Mouse (Mus musculus) hematopoietic stem cell, adult 5-6 weeks (primary cell): ENCODE results near the gene Itsn2. TPM values are rescaled to one million over a fixed set of nuclear protein-coding genes. Genes with fewer than 3 reads are reported as not detected.

Experiments
- ATAC-seq, 2 experiments: fragments of 125-278 bp in 1 of 2; replicated peaks in 1 of 2; 2 replicates each; pipeline ENCODE4 v1.8.0; 2016 to 2017; ENCODE audit warnings: inconsistent platforms in 2 of 2, mild to moderate bottlenecking in 2 of 2, moderate number of reproducible peaks in 2 of 2, low read depth in 1 of 2, moderate TSS enrichment in 1 of 2; ENCODE audit not compliant: low FRiP score in 2 of 2, poor library complexity in 2 of 2, severe bottlenecking in 2 of 2, insufficient read depth in 1 of 2, low TSS enrichment in 1 of 2
- total RNA-seq: library from RNA; stranded (forward); fragments of 172-1452, 232-1000 nt; gene quantifications from 2 replicates; pipeline ENCODE4 v1.2.3, GENCODE M21; 2017

The Itsn2 gene
- total RNA-seq, 1 experiment from 2014 or later: 179 TPM

DNA sequence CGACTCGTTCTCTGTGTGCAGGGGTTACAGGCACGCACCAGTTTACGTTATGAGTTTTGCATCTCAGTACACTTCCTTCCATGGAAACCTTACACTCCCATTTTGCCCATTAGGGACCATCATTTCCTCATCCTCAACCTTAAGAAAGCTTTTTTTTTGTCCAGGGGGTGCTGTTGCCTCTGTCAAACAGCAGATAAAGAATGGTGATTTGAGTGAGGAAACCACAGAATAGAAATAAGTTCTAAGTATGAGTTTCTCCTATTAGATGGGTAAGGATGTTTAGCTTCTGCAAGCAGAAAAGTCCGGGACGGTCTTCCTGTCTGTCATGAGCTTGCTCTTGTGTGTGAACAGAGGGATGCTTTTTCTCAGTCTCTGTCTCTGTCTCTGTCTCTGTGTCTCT, 413 bp upstream of the Itsn2 start:
- no peak for ATAC-seq

DNA sequence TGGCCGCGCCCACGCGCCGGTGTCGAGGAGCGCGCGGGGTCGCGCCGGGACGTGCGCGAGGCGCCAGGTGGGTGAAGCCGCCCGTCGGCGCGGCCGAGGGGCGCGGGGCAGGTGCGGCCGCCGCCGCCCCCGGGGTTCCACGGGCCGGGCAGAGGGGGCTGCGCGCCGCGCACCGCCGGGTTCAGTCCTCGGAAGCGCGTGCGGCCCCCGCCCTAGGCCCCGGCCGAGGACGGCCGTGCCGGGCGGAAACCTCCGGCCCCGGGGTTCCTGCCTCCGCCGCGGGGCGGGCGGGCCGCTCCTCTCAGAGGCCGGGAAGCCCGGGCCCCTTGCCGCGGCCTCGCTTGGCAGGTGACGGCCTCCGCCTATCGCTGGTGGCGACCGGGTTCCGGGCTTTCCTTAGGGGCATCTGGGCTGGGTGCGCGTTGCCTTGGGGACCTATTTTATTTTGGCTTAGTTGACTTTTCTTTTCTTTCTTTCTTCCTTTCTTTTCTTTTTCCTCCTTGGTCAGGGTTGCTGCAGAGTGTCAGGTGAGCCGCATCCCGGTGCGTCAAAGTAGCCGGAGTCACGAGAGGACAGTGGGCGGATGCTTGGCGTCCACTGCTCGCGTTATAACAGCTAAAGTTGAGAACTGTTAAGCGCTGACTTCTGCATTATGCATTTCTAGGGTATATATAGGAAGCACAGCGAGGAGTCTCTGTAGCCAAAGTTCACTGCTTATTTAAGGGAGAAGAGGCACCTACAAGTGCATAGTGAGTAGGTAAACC, 910 bp downstream of the Itsn2 start:
- ATAC-seq: peak in 1 of 2 experiments; percentile 44; a peak in 2 of 4 replicates

DNA sequence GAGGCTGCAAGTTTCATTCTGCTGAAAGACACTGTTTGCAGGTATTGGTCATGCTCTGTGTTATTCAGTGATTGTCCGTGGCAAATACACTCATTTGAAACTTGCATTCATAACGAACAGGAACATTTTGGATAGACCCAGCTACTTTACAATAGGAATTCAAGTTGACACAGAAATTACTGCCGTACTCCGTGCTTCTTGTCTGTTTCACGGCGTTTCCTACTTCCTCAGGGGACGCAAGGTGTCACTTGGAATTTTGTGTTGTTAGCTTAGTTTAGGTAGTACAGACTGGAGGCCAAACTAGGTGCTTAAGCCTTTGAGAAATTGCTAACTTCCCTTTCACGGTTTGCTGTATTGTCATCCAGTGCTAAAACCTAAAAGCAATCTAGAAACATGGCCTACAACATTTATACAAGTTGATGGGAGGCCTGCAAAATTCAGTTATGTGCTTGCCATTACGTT, 1.5 kb downstream of the Itsn2 start:
- no peak for ATAC-seq

DNA sequence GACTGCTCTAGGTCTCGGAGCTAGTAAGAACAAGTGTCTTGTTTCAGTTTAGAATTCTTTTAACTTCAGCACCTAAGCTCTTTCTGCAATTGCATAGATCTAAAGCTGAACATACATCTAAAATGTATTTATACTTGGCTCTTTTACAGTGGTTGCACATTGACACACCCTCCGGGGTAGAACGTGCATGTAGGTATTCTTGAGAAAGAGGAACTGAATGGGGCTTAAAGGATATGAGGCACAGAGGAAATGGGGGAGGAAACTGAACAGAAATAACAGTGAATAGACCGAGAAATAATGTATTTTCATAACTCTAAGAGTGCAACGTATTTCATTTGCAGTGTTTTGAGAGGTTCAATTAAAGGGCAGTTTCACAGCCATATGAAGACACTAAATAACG, 2.6 kb downstream of the Itsn2 start:
- ATAC-seq: peak; percentile 70 to 76

DNA sequence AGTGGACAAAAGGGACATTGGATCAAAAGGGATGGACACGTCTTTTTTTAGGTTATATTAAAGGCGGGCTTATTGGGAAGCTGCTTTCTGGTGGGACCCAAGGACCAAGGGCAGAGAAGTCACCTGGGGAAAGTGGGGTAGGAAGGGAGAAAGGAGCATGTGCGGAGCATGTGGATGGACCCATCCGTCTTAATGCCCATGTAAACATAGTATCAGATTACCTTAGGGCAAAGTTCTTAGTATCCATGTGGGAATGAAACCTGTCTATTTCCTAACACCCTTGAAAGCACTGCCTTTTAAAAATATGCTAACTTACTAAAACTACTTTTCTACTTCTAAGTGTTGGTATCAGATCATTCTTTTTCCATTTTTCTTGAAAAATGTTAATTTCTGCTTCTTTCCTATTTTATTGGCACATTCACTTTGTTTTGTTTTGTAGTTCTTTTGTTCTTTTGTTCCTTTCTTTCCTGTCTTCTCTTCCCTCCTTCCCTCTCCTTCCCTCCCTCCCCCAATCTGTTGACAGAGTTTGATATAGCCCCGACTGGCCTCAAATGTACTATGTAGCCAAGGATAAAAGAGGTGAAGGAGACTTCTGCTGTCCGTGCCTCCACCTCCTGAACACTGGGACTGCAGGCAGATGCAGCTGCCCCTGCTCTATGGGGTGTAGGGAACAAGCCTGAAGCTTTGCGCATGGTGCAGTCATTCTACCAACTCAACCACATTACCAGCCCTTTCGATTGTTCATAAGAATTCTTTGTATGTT, 6.4 kb downstream of the Itsn2 start:
- ATAC-seq: no peak

DNA sequence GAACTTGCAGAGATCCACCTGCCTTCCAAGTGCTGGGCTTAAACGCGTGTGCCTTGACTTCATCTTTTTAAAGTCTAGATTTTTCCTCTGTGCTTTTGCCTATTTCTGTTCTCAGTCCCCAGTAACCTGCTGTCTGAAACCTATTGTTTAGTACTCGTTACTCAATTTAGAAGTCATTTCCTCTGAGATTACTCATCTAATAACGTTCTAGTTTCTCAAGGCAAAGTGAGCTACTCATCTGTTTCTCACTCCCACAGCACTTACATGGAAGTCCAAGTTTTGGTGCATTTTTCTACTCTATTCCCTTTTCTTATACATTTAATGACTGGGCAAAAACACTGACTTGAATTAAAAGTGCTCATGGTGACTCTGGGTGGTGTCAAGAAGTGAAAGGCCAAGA, 7.3 kb downstream of the Itsn2 start:
- ATAC-seq: no peak

DNA sequence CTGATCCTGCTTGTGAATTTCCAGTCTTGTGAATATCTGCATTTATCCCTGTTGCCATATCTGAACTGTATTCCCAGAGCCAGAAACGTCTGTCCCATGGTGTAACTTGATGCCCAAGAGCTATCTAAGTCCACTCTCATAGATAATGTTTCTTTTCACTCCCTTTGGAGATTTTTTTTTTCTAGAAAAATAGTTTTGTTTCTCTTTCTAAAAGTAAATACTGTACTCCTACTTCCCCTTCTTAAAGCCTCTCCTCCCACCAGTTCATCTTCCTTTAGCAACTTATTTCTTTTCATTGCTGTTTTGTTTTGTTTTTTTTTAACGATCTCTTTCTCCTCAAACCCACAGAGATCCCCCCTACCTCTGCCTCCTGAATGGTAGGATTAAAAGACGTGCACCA, 14.2 kb downstream of the Itsn2 start:
- ATAC-seq: peak in 1 of 2 experiments; percentile 12; a peak in 1 of 4 replicates

DNA sequence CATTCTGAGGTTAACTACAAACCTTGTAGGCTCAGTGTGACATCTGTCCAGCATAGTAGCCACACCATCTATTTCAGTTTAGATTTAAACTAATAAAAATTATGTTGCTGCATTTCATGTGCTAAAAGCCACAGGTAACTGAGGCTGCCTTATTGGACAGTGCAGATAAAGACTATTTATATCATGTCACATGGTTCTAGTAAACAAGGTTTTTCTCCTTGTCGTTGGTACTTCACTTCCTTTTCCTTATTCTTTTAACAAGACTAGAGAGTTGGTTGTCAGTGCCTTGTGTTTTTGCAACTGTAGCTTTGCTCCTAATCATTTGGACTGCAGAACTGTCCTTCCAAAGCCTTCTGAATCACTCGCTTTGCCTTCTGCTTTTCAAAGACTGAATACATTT, 22.3 kb downstream of the Itsn2 start:
- ATAC-seq: no peak

DNA sequence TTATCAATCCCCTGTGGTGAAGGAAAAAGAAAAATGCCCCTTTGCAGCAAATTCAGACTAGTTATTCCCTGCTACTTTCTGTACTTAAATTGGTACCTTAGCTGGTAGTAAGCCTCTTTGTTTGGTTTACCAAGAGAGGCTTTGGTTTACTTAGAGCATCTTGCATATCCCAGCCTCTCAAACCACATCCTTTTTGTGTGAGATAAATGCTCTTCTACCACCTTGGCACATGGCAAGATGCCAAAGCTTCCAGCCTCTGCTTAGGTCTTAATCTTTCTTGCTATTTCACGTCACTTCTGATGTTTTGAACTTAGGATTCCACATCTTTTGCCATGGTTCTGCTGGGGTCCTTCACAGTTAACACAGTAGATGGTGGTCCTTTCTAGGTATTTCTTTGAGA, 31.8 kb downstream of the Itsn2 start:
- no peak for ATAC-seq

DNA sequence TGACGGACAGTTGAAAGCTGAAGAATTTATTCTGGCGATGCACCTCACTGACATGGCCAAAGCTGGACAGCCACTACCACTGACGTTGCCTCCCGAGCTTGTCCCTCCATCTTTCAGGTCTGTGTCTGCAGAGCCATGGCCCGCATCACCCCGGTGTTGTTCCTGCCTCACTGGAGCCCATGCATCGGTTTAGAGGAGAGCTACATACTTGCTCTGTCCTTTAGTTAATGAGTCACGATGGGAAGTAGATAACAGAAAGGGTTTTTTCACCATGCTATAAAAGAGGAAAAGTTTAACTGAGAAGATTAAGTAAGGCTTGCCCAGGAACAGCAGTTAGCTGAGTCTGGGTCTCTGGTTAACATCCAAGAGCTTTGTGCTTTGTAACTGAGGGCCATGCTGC, 40.5 kb downstream of the Itsn2 start:
- no peak for ATAC-seq

DNA sequence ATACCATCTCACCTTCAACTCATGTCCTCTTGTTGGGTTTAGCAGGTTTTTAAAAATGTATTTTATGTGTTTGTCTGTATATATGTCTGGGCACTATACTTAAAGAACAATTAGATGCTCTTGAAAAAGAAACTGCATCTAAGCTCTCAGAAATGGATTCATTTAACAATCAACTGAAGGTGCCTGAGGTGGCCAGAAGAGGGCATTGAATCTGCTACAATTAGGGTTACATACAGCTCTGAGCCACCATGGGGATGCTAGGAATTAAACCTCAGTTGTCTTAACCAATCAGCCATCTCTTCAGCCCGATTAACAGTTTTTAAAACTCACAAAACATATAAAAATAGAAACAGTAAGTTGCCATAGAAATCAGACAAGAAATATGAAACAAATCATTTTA, 46.0 kb downstream of the Itsn2 start:
- ATAC-seq: no peak

DNA sequence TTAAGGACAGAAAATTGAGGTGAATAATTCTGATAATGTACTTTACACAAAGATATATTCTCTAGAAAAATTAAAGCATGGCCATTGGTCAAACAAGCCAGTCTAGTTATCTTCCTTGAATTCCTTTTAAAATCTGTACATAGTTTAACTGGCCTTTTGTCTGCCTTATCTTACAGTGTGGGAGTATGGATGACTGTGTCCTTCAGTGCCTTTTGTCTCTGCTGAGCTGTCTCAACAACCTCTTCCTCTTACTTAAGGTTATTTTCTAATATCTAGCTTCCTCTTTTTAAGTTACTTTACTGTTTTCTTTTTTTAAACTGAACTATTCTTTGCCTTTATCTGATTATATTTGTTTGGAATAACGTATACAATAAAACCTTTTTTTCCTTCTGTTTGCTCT, 48.3 kb downstream of the Itsn2 start:
- peak in 1 of 2 experiments; percentile 53; a peak in 1 of 4 replicates for ATAC-seq

DNA sequence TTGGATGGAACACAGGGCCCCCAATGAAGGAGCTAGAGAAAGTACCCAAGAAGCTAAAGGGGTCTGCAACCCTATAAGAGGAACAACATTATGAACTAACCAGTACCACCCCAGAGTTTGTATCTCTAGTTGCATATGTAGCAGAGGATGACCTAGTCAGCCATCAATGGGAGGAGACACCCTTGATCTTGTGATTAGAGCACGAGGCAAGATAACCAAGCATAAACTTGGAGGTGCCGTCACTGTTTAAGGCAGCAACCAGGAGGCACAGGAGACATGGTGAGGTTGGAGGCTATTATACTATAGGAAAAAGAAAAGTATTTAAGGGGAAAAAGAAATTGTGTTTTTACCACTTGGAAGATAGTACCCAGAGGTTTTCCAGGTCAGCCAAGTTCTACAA, 64.4 kb downstream of the Itsn2 start:
- ATAC-seq: no peak

DNA sequence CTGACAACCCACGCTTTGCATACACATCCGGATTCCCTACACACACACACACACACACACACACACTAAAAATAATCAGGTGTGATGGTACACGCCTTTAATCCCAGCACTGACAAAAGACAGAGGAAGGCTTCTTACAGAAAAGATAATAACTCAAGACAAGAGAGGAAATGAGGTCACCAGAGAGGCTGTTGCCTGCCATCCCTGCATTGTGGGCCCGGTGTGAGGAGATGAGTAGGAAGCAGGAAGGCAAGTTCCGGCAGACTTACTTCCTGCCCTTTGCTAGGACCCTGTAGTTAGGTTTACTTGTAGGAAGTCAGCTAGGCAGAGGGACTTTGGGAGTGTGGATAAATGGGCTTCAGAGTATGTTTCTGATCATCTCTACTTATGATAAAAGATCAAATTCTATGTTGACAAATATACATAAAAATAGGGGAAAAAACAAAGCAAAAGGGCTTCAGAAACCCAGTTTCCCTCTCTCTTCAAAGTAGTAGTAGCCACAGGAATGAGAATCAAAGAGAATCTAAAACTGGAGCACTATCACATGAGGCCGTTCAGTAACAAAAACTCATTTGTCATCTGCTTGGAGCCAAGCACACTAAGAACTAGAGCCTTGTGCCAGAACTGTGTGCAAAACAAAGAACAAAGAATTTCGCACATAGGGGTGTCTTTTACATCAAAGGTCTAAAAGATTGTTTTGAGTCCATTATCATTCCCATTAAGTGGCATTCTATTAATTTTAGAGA, 72.7 kb downstream of the Itsn2 start:
- ATAC-seq: no peak

DNA sequence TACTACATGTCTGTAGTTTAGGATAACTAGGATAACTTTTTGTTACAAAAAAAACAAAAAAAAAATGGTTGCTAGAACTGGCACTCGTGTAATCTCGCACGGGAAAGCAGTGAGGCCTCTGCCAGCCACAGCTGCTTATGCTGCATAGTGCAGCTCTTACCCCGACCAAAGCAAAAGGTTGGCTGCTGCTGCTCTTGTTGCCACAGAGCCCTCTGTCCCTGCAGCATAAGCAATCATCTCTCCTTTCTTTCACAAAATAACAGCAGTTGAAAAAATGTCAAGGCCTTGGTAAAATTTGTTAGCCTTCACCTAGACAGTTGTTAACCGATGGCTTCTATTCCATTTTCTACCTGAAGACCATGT, 73.2 kb downstream of the Itsn2 start:
- ATAC-seq: no peak

DNA sequence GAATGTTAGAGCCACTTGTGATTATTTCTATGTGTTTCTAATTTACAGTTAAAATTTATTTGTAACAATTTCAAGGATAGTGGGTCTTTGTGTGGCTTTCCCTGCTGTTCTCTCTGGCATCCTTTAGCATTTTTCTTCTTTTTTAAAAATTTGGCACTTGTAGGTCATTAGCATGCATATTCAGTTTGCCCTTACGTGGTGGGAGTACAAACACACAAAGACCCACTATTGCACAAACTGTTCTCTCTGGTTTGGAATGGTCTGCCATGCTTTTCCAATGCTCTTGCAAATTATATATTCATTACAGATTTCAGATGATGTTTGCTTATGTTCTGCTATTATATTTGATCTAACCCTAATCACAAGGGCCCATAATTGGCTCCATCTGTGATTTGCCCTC, 83.9 kb downstream of the Itsn2 start:
- ATAC-seq: no peak

DNA sequence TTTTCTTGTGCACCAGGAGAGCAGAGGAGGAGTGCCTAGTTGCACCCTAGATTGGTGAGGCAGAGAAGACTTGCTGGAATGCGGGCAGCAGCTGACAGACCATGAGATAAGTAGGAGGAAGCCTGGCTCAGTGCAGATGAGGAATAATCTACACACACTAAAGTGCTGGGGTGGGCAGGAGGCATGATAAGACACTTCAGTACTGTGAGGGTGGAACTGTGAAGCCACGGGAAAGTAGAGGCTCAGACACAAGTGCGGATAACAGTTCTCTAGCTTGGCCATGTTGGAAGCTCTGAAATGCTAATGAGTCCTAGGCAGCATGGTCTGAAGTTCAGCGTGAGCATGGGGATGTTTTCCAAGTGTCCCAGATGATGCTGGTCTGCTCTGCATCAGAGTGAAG, 87.5 kb downstream of the Itsn2 start:
- peak; percentile 22 to 45; a peak in 1 of 4 replicates for ATAC-seq

DNA sequence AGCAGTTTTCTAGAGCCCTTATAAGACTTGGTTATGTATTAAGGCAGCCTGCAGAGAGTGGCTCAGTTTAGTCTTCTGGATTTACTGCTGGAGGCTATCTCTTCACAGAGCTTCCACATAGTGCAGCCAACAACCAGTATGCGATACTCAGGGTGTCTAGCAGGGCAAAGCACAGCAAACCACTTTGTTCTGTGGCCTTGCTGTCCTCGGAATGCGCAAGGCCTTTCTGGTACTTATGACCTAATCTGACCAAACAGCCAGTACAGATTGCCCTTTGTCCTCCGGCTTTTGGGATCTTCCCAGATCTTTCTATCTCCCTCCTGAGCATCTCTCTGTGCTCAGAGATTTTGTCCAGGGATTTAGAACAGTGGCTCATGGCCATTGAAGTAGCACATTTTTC, 93.0 kb downstream of the Itsn2 start:
- ATAC-seq: no peak
